9 mouse cellular contexts compared by ENCODE assay signal in genomic region chr7:25625594-25626250, GRCm38 (mm10). TPM values are rescaled to one million over a fixed set of nuclear protein-coding genes. Genes with fewer than 3 reads are reported as not detected.
DNase-seq lines count a peak whose midpoint lies in the region; ATAC-seq and TF ChIP-seq lines count a peak whose summit lies in the region.
"Had no signal": no experiment of that assay in that cellular context is flagged by ENCODE, and none has a peak within 500 bp of the region (broad histone marks: within the 10 kb centered on the region; RNA-seq: fewer than 3 reads in every experiment).

No protein-coding gene starts in this region.

- peak; percentile 35 for DNase-seq in hindbrain, embryonic 11.5 days (ENCODE audit: low spot score)
- no peak for DNase-seq in hindbrain, embryonic 14.5 days (ENCODE audit: low spot score)
- no peak for DNase-seq in G1E (ENCODE audit: low spot score)
- peak; percentile 16 for DNase-seq in embryo, embryonic 11 days
- peak; percentile 46 for DNase-seq in lung, postnatal 14 days
- no peak for DNase-seq in urinary bladder, postnatal 25 days (ENCODE audit: low spot score)
- no peak for DNase-seq in left cerebral cortex, postnatal 25 days (ENCODE audit: low spot score in 2 of 2)
- DNase-seq in forebrain, embryonic 11.5 days (ENCODE audit: low spot score), result no peak

- peaks cover 7% of the 10 kb centered on the region; the same call in 1 of the 2 replicates for H3K27me3 ChIP-seq in hindbrain, embryonic 11.5 days (ENCODE audit: control insufficient read depth, insufficient read depth, low read length)
- peaks cover 19% of the 10 kb centered on the region for H3K27me3 ChIP-seq in hindbrain, embryonic 14.5 days (ENCODE audit: control insufficient read depth, insufficient read depth, low read length)
- H3K27me3 ChIP-seq in G1E (ENCODE audit: insufficient read depth, low read length), result no peaks in the 10 kb centered on the region
- 0 out of 2 replicates have a peak, but pooled peaks cover 3% of the 10 kb centered on the region for H3K27me3 ChIP-seq in forebrain, embryonic 11.5 days (ENCODE audit: control insufficient read depth, insufficient read depth, low read length)

- H3K4me1 ChIP-seq in hindbrain, embryonic 11.5 days (replicated peaks; ENCODE audit: control insufficient read depth, insufficient read depth, low read length), result peaks cover 3% of the 10 kb centered on the region; the same call in 1 of the 2 replicates
- peaks cover 9% of the 10 kb centered on the region; the same call in 1 of the 2 replicates for H3K4me1 ChIP-seq in hindbrain, embryonic 14.5 days (replicated peaks; ENCODE audit: control insufficient read depth, insufficient read depth, low read length)
- peaks cover 42% of the 10 kb centered on the region for H3K4me1 ChIP-seq in G1E (ENCODE audit: insufficient read depth, low read depth, low read length)
- H3K4me1 ChIP-seq in forebrain, embryonic 11.5 days (replicated peaks; ENCODE audit: control insufficient read depth, insufficient read depth, low read length), result peaks cover 7% of the 10 kb centered on the region; the same call in 1 of the 2 replicates

- no peak overlapping the region for H3K9ac ChIP-seq in hindbrain, embryonic 11.5 days (ENCODE audit: low read depth, low read length)
- no peak overlapping the region for H3K9ac ChIP-seq in hindbrain, embryonic 14.5 days
- no peak overlapping the region for H3K9ac ChIP-seq in forebrain, embryonic 11.5 days (ENCODE audit: low read length)
- H3K9ac ChIP-seq: limb, embryonic 13.5 days had no signal

- no peak overlapping the region for H3K4me2 ChIP-seq in hindbrain, embryonic 11.5 days (replicated peaks; ENCODE audit: low read depth, low read length)
- H3K4me2 ChIP-seq in hindbrain, embryonic 14.5 days (replicated peaks), result no peak overlapping the region
- no peak overlapping the region for H3K4me2 ChIP-seq in forebrain, embryonic 11.5 days (ENCODE audit: low read depth, low read length, severe bottlenecking)
- H3K4me2 ChIP-seq: limb, embryonic 13.5 days had no signal

- 78% methylated on average over 10 of the region's 10 CpGs for WGBS in hindbrain, embryonic 11.5 days
- 79% methylated on average over 10 of the region's 10 CpGs for WGBS in hindbrain, embryonic 14.5 days
- WGBS in forebrain, embryonic 11.5 days, result 80% methylated on average over 10 of the region's 10 CpGs

- ATAC-seq in hindbrain, embryonic 11.5 days (ENCODE audit: low FRiP score), result no peak
- ATAC-seq in hindbrain, embryonic 14.5 days (ENCODE audit: low FRiP score), result no peak
- ATAC-seq in G1E (ENCODE audit: extremely low read depth, insufficient number of reproducible peaks, low FRiP score, poor library complexity, severe bottlenecking), result no peak
- ATAC-seq in forebrain, embryonic 11.5 days (replicated peaks; ENCODE audit: low FRiP score), result no peak

- H3K27ac ChIP-seq in hindbrain, embryonic 11.5 days (ENCODE audit: low read depth, low read length), result no peak overlapping the region
- no peak overlapping the region for H3K27ac ChIP-seq in hindbrain, embryonic 14.5 days
- no peak overlapping the region for H3K27ac ChIP-seq in forebrain, embryonic 11.5 days (ENCODE audit: low read depth, low read length)
- H3K27ac ChIP-seq: limb, embryonic 13.5 days had no signal

- no peaks in the 10 kb centered on the region for H3K36me3 ChIP-seq in hindbrain, embryonic 11.5 days (ENCODE audit: control insufficient read depth, insufficient read depth, low read length)
- H3K36me3 ChIP-seq in hindbrain, embryonic 14.5 days (replicated peaks; ENCODE audit: control insufficient read depth, insufficient read depth), result peaks cover 48% of the 10 kb centered on the region
- H3K36me3 ChIP-seq in G1E (replicated peaks), result peaks cover 79% of the 10 kb centered on the region
- no peaks in the 10 kb centered on the region for H3K36me3 ChIP-seq in forebrain, embryonic 11.5 days (ENCODE audit: control insufficient read depth, insufficient read depth, low read length)

- H3K9me3 ChIP-seq in hindbrain, embryonic 11.5 days (ENCODE audit: control insufficient read depth, low read length), result no peaks in the 10 kb centered on the region
- H3K9me3 ChIP-seq in hindbrain, embryonic 14.5 days (ENCODE audit: control insufficient read depth, low read length), result no peaks in the 10 kb centered on the region
- H3K9me3 ChIP-seq in G1E (replicated peaks), result no peaks in the 10 kb centered on the region
- no peaks in the 10 kb centered on the region for H3K9me3 ChIP-seq in forebrain, embryonic 11.5 days (ENCODE audit: control insufficient read depth, low read length)
- H3K9me3 ChIP-seq: limb, embryonic 13.5 days had no signal

- intact Hi-C loops in left cerebral cortex, postnatal 25 days (cut with DNase I), result no loop called here

- H3K4me3 ChIP-seq in hindbrain, embryonic 11.5 days (ENCODE audit: low read depth, low read length), result no peak overlapping the region
- no peak overlapping the region for H3K4me3 ChIP-seq in hindbrain, embryonic 14.5 days (replicated peaks; ENCODE audit: low read length)
- no peak overlapping the region for H3K4me3 ChIP-seq in G1E (ENCODE audit: low read depth, low read length)
- H3K4me3 ChIP-seq in forebrain, embryonic 11.5 days (ENCODE audit: low read depth, low read length), result no peak overlapping the region
- H3K4me3 ChIP-seq: limb, embryonic 13.5 days had no signal

- peak; percentile 63 for TF ChIP-seq CTCF in G1E (IDR thresholded peaks at IDR 0.05; ENCODE audit: low read depth, low read length)

RNA-seq across cellular contexts. Expression of gene B3gnt8, which starts 0.7 kb away (rescaled TPM):
- polyA plus RNA-seq in hindbrain, embryonic 11.5 days (2014; fragmentation: Nextera tagmentation; extraction: Ambion mirVana), result 0.36 and 0.91 TPM in 2 replicates
- polyA plus RNA-seq in hindbrain, embryonic 14.5 days (2014; fragmentation: Nextera tagmentation; extraction: Ambion mirVana), result 0.27 and 0.43 TPM in 2 replicates
- 0.15 and 0.83 TPM in 2 replicates for total RNA-seq in G1E (2014; fragmentation: Nextera tagmentation)
- 0.98 and 1.1 TPM in 2 replicates for total RNA-seq in G1E (2017)
- polyA plus RNA-seq in G1E (2012), result 1.0 and 1.3 TPM in 2 replicates
- under 1 TPM; 0.34 to 0.82 TPM for total RNA-seq in left cerebral cortex, postnatal 25 days (2021)
- 0.29 and 0.99 TPM in 2 replicates for polyA plus RNA-seq in forebrain, embryonic 11.5 days (2014; fragmentation: Nextera tagmentation; extraction: Ambion mirVana)

RNA-seq across cellular contexts. Expression of gene Dmac2, which starts 6.5 kb away (rescaled TPM):
- 25.1 and 25.5 TPM in 2 replicates for polyA plus RNA-seq in hindbrain, embryonic 11.5 days (2014; fragmentation: Nextera tagmentation; extraction: Ambion mirVana)
- 43.3 and 43.8 TPM in 2 replicates for polyA plus RNA-seq in hindbrain, embryonic 14.5 days (2014; fragmentation: Nextera tagmentation; extraction: Ambion mirVana)
- total RNA-seq in G1E (2014; fragmentation: Nextera tagmentation) (12.7 and 17.8 TPM in 2 replicates), G1E (2017) (21.3 and 24.2 TPM in 2 replicates)
- polyA plus RNA-seq in G1E (2012), result 28.0 and 34.2 TPM in 2 replicates
- total RNA-seq in left cerebral cortex, postnatal 25 days (2021), result 10 to 100 TPM; 45.7 to 45.9 TPM
- 22.2 and 23.4 TPM in 2 replicates for polyA plus RNA-seq in forebrain, embryonic 11.5 days (2014; fragmentation: Nextera tagmentation; extraction: Ambion mirVana)

RNA-seq across cellular contexts. Expression of gene Erich4, which starts 10.0 kb away (rescaled TPM):
- not detected in 2 replicates for polyA plus RNA-seq in hindbrain, embryonic 11.5 days (2014; fragmentation: Nextera tagmentation; extraction: Ambion mirVana)
- not detected in 2 replicates for polyA plus RNA-seq in hindbrain, embryonic 14.5 days (2014; fragmentation: Nextera tagmentation; extraction: Ambion mirVana)
- not detected in 2 replicates for total RNA-seq in G1E (2014; fragmentation: Nextera tagmentation)
- not detected in 2 replicates for total RNA-seq in G1E (2017)
- polyA plus RNA-seq in G1E (2012), result not detected in 2 replicates
- total RNA-seq in left cerebral cortex, postnatal 25 days (2021), result not detected
- polyA plus RNA-seq in forebrain, embryonic 11.5 days (2014; fragmentation: Nextera tagmentation; extraction: Ambion mirVana), result not detected in 2 replicates
- polyA plus RNA-seq: limb, embryonic 13.5 days had no signal

RNA-seq across cellular contexts. Expression of gene Bckdha, which starts 33.1 kb away (rescaled TPM):
- polyA plus RNA-seq in hindbrain, embryonic 11.5 days (2014; fragmentation: Nextera tagmentation; extraction: Ambion mirVana), result 32.9 and 35.2 TPM in 2 replicates
- 33.0 and 37.3 TPM in 2 replicates for polyA plus RNA-seq in hindbrain, embryonic 14.5 days (2014; fragmentation: Nextera tagmentation; extraction: Ambion mirVana)
- total RNA-seq in G1E (2014; fragmentation: Nextera tagmentation) (6.0 and 7.8 TPM in 2 replicates), G1E (2017) (20.4 and 23.8 TPM in 2 replicates)
- 36.6 and 44.1 TPM in 2 replicates for polyA plus RNA-seq in G1E (2012)
- 10 to 100 TPM; 31.8 to 33.8 TPM for total RNA-seq in left cerebral cortex, postnatal 25 days (2021)
- polyA plus RNA-seq in forebrain, embryonic 11.5 days (2014; fragmentation: Nextera tagmentation; extraction: Ambion mirVana), result 30.5 and 38.0 TPM in 2 replicates

RNA-seq across cellular contexts. Expression of gene Exosc5, which starts 33.2 kb away (rescaled TPM):
- 48.1 and 49.9 TPM in 2 replicates for polyA plus RNA-seq in hindbrain, embryonic 11.5 days (2014; fragmentation: Nextera tagmentation; extraction: Ambion mirVana)
- 31.5 and 39.7 TPM in 2 replicates for polyA plus RNA-seq in hindbrain, embryonic 14.5 days (2014; fragmentation: Nextera tagmentation; extraction: Ambion mirVana)
- total RNA-seq in G1E (2014; fragmentation: Nextera tagmentation) (71.6 and 84.6 TPM in 2 replicates), G1E (2017) (51.4 and 55.4 TPM in 2 replicates)
- 367 and 471 TPM in 2 replicates for polyA plus RNA-seq in G1E (2012)
- total RNA-seq in left cerebral cortex, postnatal 25 days (2021), result 10 to 100 TPM; 24.0 to 24.4 TPM
- 52.2 and 56.4 TPM in 2 replicates for polyA plus RNA-seq in forebrain, embryonic 11.5 days (2014; fragmentation: Nextera tagmentation; extraction: Ambion mirVana)

Comparison
In these comparisons a context has a peak if more than half of its experiments do, and no peak if none do; other contexts are left out.
1. DNase-seq: peak in hindbrain, embryonic 11.5 days (single experiment), embryo, embryonic 11 days (single experiment) and lung, postnatal 14 days (single experiment); none in hindbrain, embryonic 14.5 days (single experiment), G1E (single experiment), urinary bladder, postnatal 25 days (single experiment), left cerebral cortex, postnatal 25 days (0 of 2) and forebrain, embryonic 11.5 days (single experiment).